Mouse (Mus musculus) heart, embryonic 13.5 days (tissue): ENCODE results near the gene Mios. TPM values are rescaled to one million over a fixed set of nuclear protein-coding genes. Genes with fewer than 3 reads are reported as not detected.

Experiments
- ATAC-seq: fragments of 200-750 bp; cut with Nextera tagmentation; 2 replicates; pipeline ENCODE4 v1.8.0; 2017; ENCODE audit warnings: moderate TSS enrichment; ENCODE audit not compliant: insufficient number of reproducible peaks, low FRiP score, low TSS enrichment; ENCODE audit errors: extremely low read depth
- H3K27ac ChIP-seq: fragments of 300-500 bp; sonication (generic); replicated peaks from 2 replicates; pipeline ENCODE4 v1.5.1; 2015; ENCODE audit warnings: moderate library complexity, mild to moderate bottlenecking, inconsistent platforms
- H3K27me3 ChIP-seq: fragments of 300-500 bp; sonication (generic); replicated peaks from 2 replicates; pipeline ENCODE4 v1.6.1; 2015; ENCODE audit warnings: mild to moderate bottlenecking, inconsistent platforms
- H3K36me3 ChIP-seq: fragments of 300-500 bp; sonication (generic); 2 replicates; pipeline ENCODE4 v1.6.1; 2015; ENCODE audit warnings: mild to moderate bottlenecking, inconsistent platforms
- H3K4me1 ChIP-seq: fragments of 300-500 bp; sonication (generic); 2 replicates; pipeline ENCODE4 v1.6.1; 2015; ENCODE audit warnings: inconsistent platforms
- H3K4me2 ChIP-seq: fragments of 300-500 bp; sonication (generic); 2 replicates; pipeline ENCODE4 v1.6.1; 2015; ENCODE audit warnings: inconsistent platforms, mild to moderate bottlenecking, moderate library complexity
- H3K4me3 ChIP-seq: fragments of 300-500 bp; sonication (generic); 2 replicates; pipeline ENCODE4 v1.5.1; 2015; ENCODE audit warnings: moderate library complexity, mild to moderate bottlenecking, inconsistent platforms
- H3K9ac ChIP-seq: fragments of 300-500 bp; sonication (generic); 2 replicates; pipeline ENCODE4 v1.6.1; 2015; ENCODE audit warnings: inconsistent platforms, mild to moderate bottlenecking, moderate library complexity
- H3K9me3 ChIP-seq: fragments of 300-500 bp; sonication (generic); 2 replicates; pipeline ENCODE4 v1.6.1; 2016; ENCODE audit warnings: inconsistent platforms
- WGBS: fragments of 180-500 bp; shearing (Covaris S2); methylation state at CpG from one replicate; pipeline ENCODE4 v1.1.7; 2015; ENCODE audit warnings: mixed read lengths; 5-methylcytosine and 5-hydroxymethylcytosine counted together
- polyA plus RNA-seq: library from polyadenylated mRNA; unstranded; fragments of >200 nt; fragmentation: Nextera tagmentation; extraction: Ambion mirVana; gene quantifications from 2 replicates; pipeline ENCODE4 v1.2.1, GENCODE M21; 2015

Mios gene
- polyA plus RNA-seq, 1 experiment from 2014 or later: 15.8 TPM

GRCm38 (mm10) chr6:8278426-8279002 lies 69.5 kb downstream of the Mios start:
- WGBS: 79% methylated on average over 5 of the region's 5 CpGs
- no peak for ATAC-seq
- no peak overlapping the region for H3K9ac ChIP-seq
- H3K9me3 ChIP-seq: no peaks in the 10 kb centered on the region
- no peak overlapping the region for H3K27ac ChIP-seq
- H3K4me1 ChIP-seq: peaks cover 10% of the 10 kb centered on the region
- H3K4me2 ChIP-seq: no peak overlapping the region
- H3K36me3 ChIP-seq: peaks cover 6% of the 10 kb centered on the region
- H3K27me3 ChIP-seq: no peaks in the 10 kb centered on the region
- no peak overlapping the region for H3K4me3 ChIP-seq

- Histone ChIP-seq H3K27ac (no peak overlapping the region), H3K4me2 (no peak overlapping the region), H3K9ac (no peak overlapping the region), H3K9me3 (no peaks in the 10 kb centered on the region), H3K27me3 (no peaks in the 10 kb centered on the region), H3K36me3 (peaks cover 6% of the 10 kb centered on the region), H3K4me1 (no peaks in the 10 kb centered on the region), H3K4me3 (no peak overlapping the region)
- 70% methylated on average over 4 of the region's 4 CpGs for WGBS
- ATAC-seq: no peak
These were observed 74.2 kb downstream of the Mios start for GRCm38 (mm10) chr6:8283255-8283654.

GRCm38 (mm10) chr6:8285401-8285960 lies 76.5 kb downstream of the Mios start:
- no peak overlapping the region for H3K9ac ChIP-seq
- no peak overlapping the region for H3K4me2 ChIP-seq
- no peaks in the 10 kb centered on the region for H3K27me3 ChIP-seq
- H3K9me3 ChIP-seq: no peaks in the 10 kb centered on the region
- whole genome bisulfite sequencing: 69% methylated on average over 3 of the region's 3 CpGs
- no peaks in the 10 kb centered on the region for H3K36me3 ChIP-seq
- no peak overlapping the region for H3K4me3 ChIP-seq
- H3K27ac ChIP-seq: no peak overlapping the region
- no peak for ATAC-seq
- no peaks in the 10 kb centered on the region for H3K4me1 ChIP-seq

Other genes with a start within 250 kb of the Mios start
- gene Col28a1, start 16.6 kb upstream of the Mios start, polyA plus RNA-seq: 0.06 and 0.19 TPM in 2 replicates
- 105 and 112 TPM in 2 replicates for gene Rpa3, start 50.0 kb downstream of the Mios start, polyA plus RNA-seq
- 23.4 and 25.6 TPM in 2 replicates for gene Umad1, start 50.1 kb downstream of the Mios start, polyA plus RNA-seq
- gene Gm45062, start 50.2 kb downstream of the Mios start, polyA plus RNA-seq: 8.1 and 8.4 TPM in 2 replicates